Mouse (Mus musculus): Measurements from ENCODE around the gene Phactr2. TPM values are rescaled to one million over a fixed set of nuclear protein-coding genes. Genes with fewer than 3 reads are reported as not detected.

The Phactr2 gene
- polyA plus RNA-seq, 1 experiment from 2014 or later = 10.0 TPM

DNA sequence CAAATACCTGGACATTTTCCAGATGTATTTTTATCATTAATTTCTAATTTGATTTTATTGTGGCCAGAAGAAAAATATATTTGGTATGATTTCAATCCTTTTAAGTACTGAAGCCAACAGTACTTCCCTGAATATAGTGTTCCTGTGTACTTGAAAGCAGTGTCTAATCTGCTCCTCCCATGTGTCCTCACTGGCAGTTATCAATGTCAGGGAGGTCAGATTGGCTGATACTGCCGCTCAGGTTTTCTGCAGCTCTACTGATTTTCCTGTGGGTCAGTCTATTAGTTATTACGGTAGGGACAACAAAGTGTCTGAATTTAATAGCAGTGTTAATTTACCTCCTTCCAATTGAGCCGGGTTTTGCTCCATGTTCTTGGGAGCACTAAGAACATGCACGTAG, 312.2 kb downstream of the Phactr2 start:
- H3K9ac ChIP-seq (ENCODE audit: low read depth, low read length) = no peak overlapping the region
- no peak for ATAC-seq
- no peaks in the 10 kb centered on the region for H3K36me3 ChIP-seq (ENCODE audit: control insufficient read depth, insufficient read depth, low read length)
- H3K27me3 ChIP-seq (replicated peaks; ENCODE audit: control insufficient read depth, insufficient read depth, low read length) = no peaks in the 10 kb centered on the region
- no peak overlapping the region for H3K4me2 ChIP-seq (ENCODE audit: low read depth, low read length)
- H3K4me3 ChIP-seq (ENCODE audit: low read length) = no peak overlapping the region
- H3K9me3 ChIP-seq (ENCODE audit: control insufficient read depth, low read length) = no peaks in the 10 kb centered on the region; the same call in 1 of the 2 replicates
- H3K4me1 ChIP-seq (ENCODE audit: control insufficient read depth, insufficient read depth, low read length) = no peaks in the 10 kb centered on the region
- no peak overlapping the region for H3K27ac ChIP-seq (ENCODE audit: low read length)
- WGBS = 73% methylated on average over 4 of the region's 4 CpGs

DNA sequence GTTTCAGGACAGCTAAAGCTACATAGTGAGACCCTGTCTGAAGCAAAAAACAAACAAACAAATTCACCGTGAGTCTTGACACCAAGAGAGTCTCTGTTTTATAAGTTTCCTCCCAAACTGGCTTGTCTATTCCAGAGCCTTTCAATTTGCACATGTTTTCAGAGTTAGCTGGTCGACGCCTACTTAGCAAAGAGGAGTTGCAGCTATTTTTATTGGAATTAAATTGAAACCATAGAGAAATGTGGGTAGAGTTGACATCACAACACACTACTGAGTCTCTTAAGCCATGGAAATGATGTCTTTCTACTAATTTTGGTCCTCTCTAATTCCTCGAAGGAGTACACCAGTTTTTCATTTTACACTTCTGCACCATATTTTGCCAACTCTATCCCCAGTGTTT, 313.3 kb downstream of the Phactr2 start:
- WGBS = 93% methylated on average over 4 of the region's 4 CpGs

More for the DNA sequence above, 313.3 kb downstream of the Phactr2 start:
- H3K27ac ChIP-seq (ENCODE audit: low read length) = no peak overlapping the region
- no peak overlapping the region for H3K4me3 ChIP-seq (ENCODE audit: low read length)
- H3K9ac ChIP-seq (ENCODE audit: low read depth, low read length) = no peak overlapping the region
- H3K36me3 ChIP-seq (ENCODE audit: control insufficient read depth, insufficient read depth, low read length) = no peaks in the 10 kb centered on the region
- no peaks in the 10 kb centered on the region; the same call in 1 of the 2 replicates for H3K9me3 ChIP-seq (ENCODE audit: control insufficient read depth, low read length)
- no peak overlapping the region for H3K4me2 ChIP-seq (ENCODE audit: low read depth, low read length)
- ATAC-seq = no peak
- no peaks in the 10 kb centered on the region for H3K27me3 ChIP-seq (replicated peaks; ENCODE audit: control insufficient read depth, insufficient read depth, low read length)
- H3K4me1 ChIP-seq (ENCODE audit: control insufficient read depth, insufficient read depth, low read length) = no peaks in the 10 kb centered on the region

Other genes starting within 250 kb of the Phactr2 start
- gene Fuca2, start 25.1 kb upstream of the Phactr2 start, polyA plus RNA-seq (2015; fragmentation: Nextera tagmentation; extraction: Ambion mirVana) = 232 and 330 TPM in 2 replicates
- gene Adat2, start 78.5 kb upstream of the Phactr2 start, polyA plus RNA-seq (2015; fragmentation: Nextera tagmentation; extraction: Ambion mirVana) = 3.1 and 3.3 TPM in 2 replicates
- 20.9 and 22.4 TPM in 2 replicates for gene Pex3, start 78.7 kb upstream of the Phactr2 start, polyA plus RNA-seq (2015; fragmentation: Nextera tagmentation; extraction: Ambion mirVana)

All from intestine, embryonic 16.5 days (tissue).